Mouse (Mus musculus) heart, postnatal 14 days (tissue): ENCODE measurements around the gene Izumo4. TPM values are rescaled to one million over a fixed set of nuclear protein-coding genes. Genes with fewer than 3 reads are reported as not detected.

Experiments used
- DNase-seq, 2 experiments: peaks; one replicate each; pipeline ENCODE4 v3.0.0; 2021 to 2022
- intact Hi-C: fragments of 180-260 bp; cut with DNase I; formaldehyde crosslinking; loops from one replicate; pipeline ENCODE4 v1.15.1; 2025
- total RNA-seq, 2 experiments: library from RNA; stranded (reverse); gene quantifications; 2 replicates each; pipeline ENCODE4 v1.2.3; 2021

The Izumo4 gene
- total RNA-seq, 2 experiments from 2014 or later = 4.5 to 4.9 TPM

GRCm38 (mm10) chr10:80683647-80684046 is 18.3 kb upstream of the Izumo4 start:
- DNase-seq = no peak
- intact Hi-C loops = loop anchor here (2.0 kb wide), 1 partner anchor 73 kb away; no protein-coding TSS in a partner anchor

- intact Hi-C loops = loop anchor here (2.0 kb wide), 1 partner anchor 73 kb away; no protein-coding TSS in a partner anchor
- DNase-seq = peak; percentile 65 to 80
Observed at GRCm38 (mm10) chr10:80684214-80684613, 17.8 kb upstream of the Izumo4 start.

- no peak for DNase-seq
- intact Hi-C loops = loop anchor here (1.0 to 2.0 kb wide), 2 partner anchors 26 to 74 kb away; no protein-coding TSS in a partner anchor
Observed at GRCm38 (mm10) chr10:80684984-80685383, 17.0 kb upstream of the Izumo4 start.

GRCm38 (mm10) chr10:80686617-80687016 is 15.4 kb upstream of the Izumo4 start:
- intact Hi-C loops = no loop called here
- DNase-seq = no peak

- intact Hi-C loops = loop anchor here (1.0 kb wide), 1 partner anchor 122 kb away; no protein-coding TSS in a partner anchor
- peak; percentile 71 to 80 for DNase-seq
Observed at GRCm38 (mm10) chr10:80687850-80688249, 14.1 kb upstream of the Izumo4 start.

- DNase-seq = no peak
- intact Hi-C loops = loop anchor here (10.0 kb wide), 1 partner anchor 258 kb away; the partner anchor contains the start of gene Tcf3
Observed at GRCm38 (mm10) chr10:80692249-80693165, 9.5 kb upstream of the Izumo4 start.

GRCm38 (mm10) chr10:80693401-80694045 is 8.5 kb upstream of the Izumo4 start:
- DNase-seq = no peak
- intact Hi-C loops = loop anchor here (10.0 kb wide), 1 partner anchor 259 kb away; the partner anchor contains the start of gene Tcf3

- no peak for DNase-seq
- intact Hi-C loops = loop anchor here (10.0 kb wide), 1 partner anchor 260 kb away; the partner anchor contains the start of gene Tcf3
Observed at GRCm38 (mm10) chr10:80694159-80694938, 7.6 kb upstream of the Izumo4 start.

- intact Hi-C loops = loop anchor here (10.0 kb wide), 1 partner anchor 260 kb away; the partner anchor contains the start of gene Tcf3
- DNase-seq = peak in 1 of 2 experiments; percentile 47
Observed at GRCm38 (mm10) chr10:80695186-80695585, 6.8 kb upstream of the Izumo4 start.

- DNase-seq = no peak
- intact Hi-C loops = loop anchor here (10.0 kb wide), 1 partner anchor 261 kb away; the partner anchor contains the start of gene Tcf3
Observed at GRCm38 (mm10) chr10:80695801-80696501, 6.0 kb upstream of the Izumo4 start.

GRCm38 (mm10) chr10:80696502-80697392 is 5.2 kb upstream of the Izumo4 start:
- intact Hi-C loops = loop anchor here (10.0 kb wide), 1 partner anchor 262 kb away; the partner anchor contains the start of gene Tcf3
- no peak for DNase-seq

- no peak for DNase-seq
- intact Hi-C loops = loop anchor here (10.0 kb wide), 1 partner anchor 263 kb away; the partner anchor contains the start of gene Tcf3
Observed at GRCm38 (mm10) chr10:80697393-80697787, 4.6 kb upstream of the Izumo4 start.

- DNase-seq = no peak
- intact Hi-C loops = loop anchor here (10.0 kb wide), 1 partner anchor 263 kb away; the partner anchor contains the start of gene Tcf3
Observed at GRCm38 (mm10) chr10:80697812-80698211, 4.2 kb upstream of the Izumo4 start.

- intact Hi-C loops = loop anchor here (10.0 kb wide), 1 partner anchor 264 kb away; the partner anchor contains the start of gene Tcf3
- DNase-seq = no peak
Observed at GRCm38 (mm10) chr10:80698605-80699004, 3.4 kb upstream of the Izumo4 start.

GRCm38 (mm10) chr10:80700038-80700504 is 1.9 kb upstream of the Izumo4 start:
- DNase-seq = no peak
- intact Hi-C loops = no loop called here

- intact Hi-C loops = no loop called here
- no peak for DNase-seq
Observed at GRCm38 (mm10) chr10:80700732-80701131, 1.3 kb upstream of the Izumo4 start.

GRCm38 (mm10) chr10:80702536-80703390 is 779 bp downstream of the Izumo4 start:
- intact Hi-C loops = no loop called here
- DNase-seq = peak; percentile 92 to 94
